21 mouse cellular contexts compared by ENCODE assay signal in genomic region chr3:51871346-51871745, GRCm38 (mm10).
"Had no signal": no experiment of that assay in that cellular context is flagged by ENCODE, and none has a peak within 500 bp of the region (broad histone marks: within the 10 kb centered on the region; RNA-seq: fewer than 3 reads in every experiment).

No protein-coding gene starts in this region.

- H3K36me3 ChIP-seq: kidney, embryonic 15.5 days; limb, embryonic 12.5 days; limb, embryonic 15.5 days; midbrain, embryonic 12.5 days; midbrain, embryonic 15.5 days; neural tube, embryonic 12.5 days; neural tube, embryonic 15.5 days; stomach, embryonic 15.5 days had no signal

- H3K9me3 ChIP-seq: kidney, embryonic 15.5 days; limb, embryonic 12.5 days; limb, embryonic 15.5 days; midbrain, embryonic 12.5 days; midbrain, embryonic 15.5 days; neural tube, embryonic 12.5 days; neural tube, embryonic 15.5 days; stomach, embryonic 15.5 days had no signal

- H3K4me3 ChIP-seq: kidney, embryonic 15.5 days; left cerebral cortex, adult 2 months; limb, embryonic 12.5 days; limb, embryonic 15.5 days; midbrain, embryonic 12.5 days; midbrain, embryonic 15.5 days; neural tube, embryonic 12.5 days; neural tube, embryonic 15.5 days; stomach, embryonic 15.5 days had no signal

- H3K27me3 ChIP-seq: kidney, embryonic 15.5 days; limb, embryonic 12.5 days; limb, embryonic 15.5 days; midbrain, embryonic 12.5 days; midbrain, embryonic 15.5 days; neural tube, embryonic 12.5 days; neural tube, embryonic 15.5 days; stomach, embryonic 15.5 days had no signal

- H3K27ac ChIP-seq: kidney, embryonic 15.5 days; left cerebral cortex, adult 2 months; limb, embryonic 12.5 days; limb, embryonic 15.5 days; liver, embryonic 14.5 days; macrophage; midbrain, embryonic 12.5 days; midbrain, embryonic 15.5 days; neural tube, embryonic 12.5 days; neural tube, embryonic 15.5 days; stomach, embryonic 15.5 days had no signal

- DNase-seq: kidney, postnatal 10 days; kidney, postnatal 36 days; layer of hippocampus, postnatal 36 days; liver, postnatal 0 days; lung, embryonic 14.5 days; right cerebral cortex, adult 18-20 months; right cerebral cortex, postnatal 14 days; right cerebral cortex, postnatal 4 days; spleen, adult 18-20 months; thymus, postnatal 25 days had no signal
